Mouse (Mus musculus): Measurements from ENCODE around the gene Efna5. TPM values are rescaled to one million over a fixed set of nuclear protein-coding genes. Genes with fewer than 3 reads are reported as not detected.

Gene Efna5
- polyA plus RNA-seq, 1 experiment from 2014 or later, result 81.4 TPM

DNA sequence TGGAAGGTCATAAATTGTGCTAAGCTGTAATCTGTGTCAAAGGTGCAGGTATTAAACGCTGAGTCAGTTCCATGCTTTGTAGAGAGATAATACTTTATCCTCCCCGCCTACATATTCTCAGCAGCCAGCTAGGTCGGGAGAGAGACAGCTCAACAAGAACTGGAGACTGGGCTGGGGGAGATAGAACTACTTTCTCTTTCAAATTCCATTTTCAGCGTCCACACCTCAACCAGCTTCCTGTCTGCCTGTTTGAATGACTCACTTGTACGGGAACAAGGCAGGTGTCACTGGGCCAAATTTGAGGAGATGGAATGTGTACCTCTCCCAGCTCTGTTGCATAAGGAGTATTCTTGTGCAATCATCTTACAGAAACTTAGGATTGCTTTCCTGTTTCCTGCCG is 193.7 kb downstream of the Efna5 start:
- Histone ChIP-seq H3K27me3 (no peaks in the 10 kb centered on the region), H3K27ac (no peak overlapping the region), H3K4me3 (replicated peaks) (no peak overlapping the region), H3K4me1 (replicated peaks) (peaks cover 40% of the 10 kb centered on the region), H3K36me3 (no peaks in the 10 kb centered on the region), H3K9ac (replicated peaks) (no peak overlapping the region), H3K4me2 (replicated peaks) (no peak overlapping the region), H3K9me3 (no peaks in the 10 kb centered on the region)
- WGBS, result 46% methylated on average over 6 of the region's 6 CpGs
- ATAC-seq, result no peak

DNA sequence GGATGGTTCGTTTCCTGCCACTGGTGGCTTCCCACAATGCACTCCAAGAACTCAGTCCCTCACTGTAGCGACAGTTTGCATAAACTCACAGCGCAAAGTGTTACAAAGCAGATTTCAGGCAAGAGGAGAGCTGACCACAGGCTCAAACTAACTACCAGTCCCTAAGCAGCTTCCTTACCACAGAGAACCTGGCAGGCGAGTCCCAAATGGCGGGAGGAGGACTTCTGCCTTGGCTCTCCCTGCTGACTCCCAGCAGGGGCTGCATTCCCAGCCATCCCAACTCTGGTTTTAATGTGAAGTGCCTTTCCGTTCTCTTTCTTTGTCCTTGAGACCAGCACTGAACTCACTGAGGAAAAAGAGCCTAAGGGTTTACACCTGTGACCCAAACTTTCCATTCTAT is 195.9 kb downstream of the Efna5 start:
- no peak overlapping the region for H3K9ac ChIP-seq (replicated peaks)
- no peaks in the 10 kb centered on the region for H3K27me3 ChIP-seq
- 52% methylated on average over 6 of the region's 6 CpGs for whole genome bisulfite sequencing
- no peak overlapping the region for H3K4me3 ChIP-seq (replicated peaks)
- no peak overlapping the region for H3K4me2 ChIP-seq (replicated peaks)
- H3K27ac ChIP-seq, result no peak overlapping the region
- H3K4me1 ChIP-seq (replicated peaks), result peaks cover 25% of the 10 kb centered on the region
- no peaks in the 10 kb centered on the region for H3K9me3 ChIP-seq
- H3K36me3 ChIP-seq, result no peaks in the 10 kb centered on the region
- no peak for ATAC-seq

DNA sequence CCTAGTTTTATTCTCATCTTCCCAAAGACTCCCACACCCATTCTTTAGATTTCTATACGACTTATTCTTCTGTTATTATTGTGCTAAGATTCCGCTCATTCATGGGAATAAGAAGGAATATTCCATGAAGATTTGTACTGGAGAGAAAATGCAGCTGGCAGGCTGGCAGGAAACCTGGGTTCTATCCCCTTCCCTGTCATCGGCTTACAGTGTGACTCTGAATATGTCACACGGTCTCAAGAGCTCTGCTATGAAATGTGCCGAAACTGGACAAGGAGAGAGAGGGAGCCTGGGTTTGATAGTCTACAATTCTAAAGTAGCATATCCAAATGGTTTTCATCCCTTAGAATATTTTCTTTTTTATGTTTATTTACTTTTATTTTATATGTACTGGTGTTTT is 198.0 kb downstream of the Efna5 start:
- Histone ChIP-seq H3K4me3 (replicated peaks) (no peak overlapping the region), H3K27ac (no peak overlapping the region), H3K27me3 (no peaks in the 10 kb centered on the region), H3K36me3 (no peaks in the 10 kb centered on the region), H3K9me3 (no peaks in the 10 kb centered on the region), H3K4me2 (replicated peaks) (no peak overlapping the region), H3K9ac (replicated peaks) (no peak overlapping the region), H3K4me1 (replicated peaks) (peaks cover 16% of the 10 kb centered on the region; the same call in 1 of the 2 replicates)
- ATAC-seq, result no peak
- 93% methylated on average over 5 of the region's 5 CpGs for WGBS

DNA sequence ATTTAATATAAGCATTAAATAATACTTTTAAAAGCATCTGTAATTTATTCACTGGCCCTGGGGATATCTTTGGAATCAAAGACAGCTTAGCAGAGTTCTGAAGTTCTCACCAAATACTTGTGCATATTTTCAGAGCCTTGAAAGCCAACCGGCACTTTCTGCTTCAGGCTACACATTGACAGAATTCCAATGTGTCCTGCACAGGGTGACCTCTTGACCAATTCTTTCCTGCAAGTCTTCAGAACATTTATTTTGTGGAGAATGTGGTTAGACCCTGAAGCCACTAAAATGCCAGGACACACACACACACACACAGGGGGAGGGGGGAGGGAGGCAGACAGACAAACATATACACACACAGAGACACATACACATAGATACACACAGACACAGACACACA is 199.4 kb downstream of the Efna5 start:
- no peak for ATAC-seq
- Histone ChIP-seq H3K27ac (no peak overlapping the region), H3K9me3 (no peaks in the 10 kb centered on the region), H3K4me1 (replicated peaks) (peaks cover 12% of the 10 kb centered on the region; the same call in 1 of the 2 replicates), H3K4me3 (replicated peaks) (no peak overlapping the region), H3K4me2 (replicated peaks) (no peak overlapping the region), H3K36me3 (no peaks in the 10 kb centered on the region), H3K27me3 (no peaks in the 10 kb centered on the region), H3K9ac (replicated peaks) (no peak overlapping the region)
- 61% methylated on average over 1 of the region's 1 CpGs for WGBS

DNA sequence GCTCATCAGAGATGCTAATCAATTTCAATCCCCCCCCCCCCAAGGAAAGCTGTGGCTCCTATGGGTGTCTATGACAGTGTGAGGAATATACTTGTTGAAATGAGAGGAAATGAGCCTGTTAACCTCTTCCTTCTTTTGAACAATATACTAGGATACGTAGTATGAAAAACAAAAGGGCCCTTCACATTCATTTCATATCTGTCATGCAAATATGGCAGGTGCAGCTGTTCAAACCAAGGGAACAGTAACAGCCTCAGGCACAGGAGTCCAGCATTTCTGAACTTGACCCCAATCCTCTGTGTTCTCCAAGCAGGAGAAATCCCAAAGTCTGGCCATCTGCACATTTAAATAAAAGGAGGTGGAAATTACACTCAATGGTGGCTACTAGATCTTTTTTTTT is 200.4 kb downstream of the Efna5 start:
- H3K4me1 ChIP-seq (replicated peaks), result peaks cover 17% of the 10 kb centered on the region; the same call in 1 of the 2 replicates
- 65% methylated on average over 1 of the region's 1 CpGs for WGBS
- no peak overlapping the region for H3K4me3 ChIP-seq (replicated peaks)
- no peak for ATAC-seq
- H3K4me2 ChIP-seq (replicated peaks), result no peak overlapping the region
- no peaks in the 10 kb centered on the region for H3K9me3 ChIP-seq
- no peak overlapping the region for H3K27ac ChIP-seq
- no peaks in the 10 kb centered on the region for H3K36me3 ChIP-seq
- H3K27me3 ChIP-seq, result no peaks in the 10 kb centered on the region
- no peak overlapping the region for H3K9ac ChIP-seq (replicated peaks)

DNA sequence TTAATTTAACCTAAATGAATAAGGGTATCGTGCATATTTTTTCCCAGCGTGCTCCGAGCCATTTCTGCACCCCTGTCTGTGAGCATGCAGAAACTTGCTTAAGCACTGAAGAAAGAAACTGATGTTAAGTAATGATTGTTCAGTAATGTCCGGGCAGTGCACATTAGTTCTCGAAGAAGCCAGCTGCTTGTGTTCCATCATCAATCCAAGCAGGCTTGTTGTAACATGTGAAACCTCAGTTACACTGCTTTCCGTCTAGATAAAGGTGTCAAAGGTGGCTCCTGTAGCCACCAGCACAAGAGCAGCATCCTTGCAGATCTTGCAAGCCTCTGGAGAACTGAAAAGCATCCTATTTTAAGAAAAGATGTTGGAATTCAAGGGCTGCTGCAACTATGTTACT is 204.3 kb downstream of the Efna5 start:
- Histone ChIP-seq H3K4me3 (replicated peaks) (no peak overlapping the region), H3K9ac (replicated peaks) (no peak overlapping the region), H3K4me1 (replicated peaks) (peaks cover 19% of the 10 kb centered on the region; the same call in 1 of the 2 replicates), H3K27me3 (no peaks in the 10 kb centered on the region), H3K27ac (no peak overlapping the region), H3K9me3 (no peaks in the 10 kb centered on the region), H3K4me2 (replicated peaks) (no peak overlapping the region), H3K36me3 (no peaks in the 10 kb centered on the region)
- ATAC-seq, result no peak
- 78% methylated on average over 6 of the region's 6 CpGs for WGBS

DNA sequence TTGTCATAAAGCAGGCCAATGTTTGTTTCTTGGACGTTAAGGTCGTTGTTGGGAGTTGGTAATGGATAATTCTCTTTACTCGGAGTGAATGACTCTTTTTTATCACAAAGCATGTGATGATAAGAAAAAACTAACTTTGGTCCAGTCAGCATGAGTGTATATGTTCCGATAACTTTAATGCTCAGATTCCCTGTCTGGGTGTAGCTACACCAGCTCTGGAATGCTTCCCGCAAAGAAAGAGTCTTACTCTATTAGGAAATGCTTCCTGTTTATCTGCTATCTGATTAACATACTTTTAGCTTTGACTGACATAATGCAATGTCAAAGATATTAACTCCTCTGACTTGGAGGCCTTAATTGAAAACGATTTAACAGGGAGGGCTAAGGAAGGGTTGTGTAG is 204.7 kb downstream of the Efna5 start:
- H3K36me3 ChIP-seq, result no peaks in the 10 kb centered on the region

DNA sequence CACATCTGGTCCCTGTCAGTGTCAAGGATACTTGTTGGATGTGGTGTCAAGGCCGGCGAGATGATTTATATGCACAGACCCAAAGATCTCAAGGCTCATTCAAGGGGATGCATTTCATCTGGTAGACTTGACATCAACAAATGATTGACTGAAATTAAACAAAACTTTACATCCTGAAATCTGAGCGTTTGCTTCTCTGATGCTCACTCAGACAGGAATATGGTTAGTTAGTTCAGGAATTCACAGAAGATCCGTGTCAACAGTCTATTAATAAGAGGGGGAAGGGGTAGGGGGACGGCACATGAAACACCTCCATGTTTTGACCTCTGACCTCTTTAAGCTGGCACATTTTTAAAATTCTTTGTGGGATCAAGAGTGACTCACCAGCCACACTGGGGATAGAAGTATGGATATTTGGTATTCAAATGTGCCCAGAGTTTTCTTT is 205.3 kb downstream of the Efna5 start:
- ATAC-seq, result no peak
- H3K4me3 ChIP-seq (replicated peaks), result no peak overlapping the region
- no peaks in the 10 kb centered on the region for H3K36me3 ChIP-seq
- no peaks in the 10 kb centered on the region for H3K9me3 ChIP-seq
- no peak overlapping the region for H3K9ac ChIP-seq (replicated peaks)
- H3K4me1 ChIP-seq (replicated peaks), result peaks cover 22% of the 10 kb centered on the region
- no peaks in the 10 kb centered on the region for H3K27me3 ChIP-seq
- no peak overlapping the region for H3K27ac ChIP-seq
- H3K4me2 ChIP-seq (replicated peaks), result no peak overlapping the region
- 32% methylated on average over 5 of the region's 5 CpGs for WGBS

More for the DNA sequence above, 204.7 kb downstream of the Efna5 start:
- H3K27ac ChIP-seq, result no peak overlapping the region
- no peak overlapping the region for H3K4me2 ChIP-seq (replicated peaks)
- H3K27me3 ChIP-seq, result no peaks in the 10 kb centered on the region
- WGBS, result 52% methylated on average over 6 of the region's 6 CpGs
- peaks cover 23% of the 10 kb centered on the region for H3K4me1 ChIP-seq (replicated peaks)
- no peak overlapping the region for H3K4me3 ChIP-seq (replicated peaks)
- ATAC-seq, result no peak
- H3K9ac ChIP-seq (replicated peaks), result no peak overlapping the region
- no peaks in the 10 kb centered on the region for H3K9me3 ChIP-seq

DNA sequence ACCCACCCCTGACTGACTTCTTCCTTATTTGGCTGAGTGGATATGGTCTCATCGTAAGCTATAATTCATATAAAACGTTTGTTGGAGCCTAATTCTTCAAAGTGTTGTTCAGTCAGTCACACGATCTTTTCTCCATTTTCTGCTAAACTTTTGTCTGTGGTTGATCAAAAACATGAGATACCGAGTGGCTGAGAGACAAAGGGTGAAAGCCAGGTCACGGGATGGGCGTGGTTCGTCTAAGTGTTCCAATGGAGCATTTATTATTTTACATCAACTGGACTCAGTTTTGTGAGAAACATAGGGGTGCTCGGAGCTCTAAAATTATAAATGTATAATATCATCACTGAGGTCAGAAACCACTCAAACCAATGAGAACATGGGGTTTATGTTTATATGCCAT is 209.0 kb downstream of the Efna5 start:
- Histone ChIP-seq H3K4me3 (replicated peaks) (no peak overlapping the region), H3K27me3 (no peaks in the 10 kb centered on the region), H3K4me1 (replicated peaks) (peaks cover 16% of the 10 kb centered on the region; the same call in 1 of the 2 replicates), H3K9ac (replicated peaks) (no peak overlapping the region), H3K27ac (no peak overlapping the region), H3K4me2 (replicated peaks) (no peak overlapping the region), H3K9me3 (no peaks in the 10 kb centered on the region), H3K36me3 (peaks cover 4% of the 10 kb centered on the region; the same call in 1 of the 2 replicates)
- WGBS, result 85% methylated on average over 8 of the region's 8 CpGs
- ATAC-seq, result no peak

DNA sequence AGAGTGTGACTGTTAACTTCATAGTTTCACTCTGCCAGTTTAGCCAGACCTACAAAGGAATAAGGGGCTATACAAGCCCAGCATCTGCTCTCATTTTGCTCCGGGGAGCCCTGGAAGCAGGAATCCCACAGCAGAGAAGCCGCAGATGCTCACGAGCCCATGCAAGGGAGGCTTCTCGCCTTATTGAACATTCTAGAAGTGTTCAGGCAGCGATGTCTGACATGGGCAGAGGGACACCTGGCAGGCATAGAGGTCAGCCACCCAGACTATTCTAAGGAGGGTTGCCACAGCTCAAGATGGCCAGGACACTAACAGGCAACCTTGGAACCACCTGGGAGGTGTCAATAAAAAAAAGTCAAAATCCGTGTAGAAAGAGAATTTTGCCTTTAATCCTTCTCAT is 214.4 kb downstream of the Efna5 start:
- no peaks in the 10 kb centered on the region for H3K27me3 ChIP-seq
- 73% methylated on average over 6 of the region's 6 CpGs for WGBS
- H3K4me2 ChIP-seq (replicated peaks), result no peak overlapping the region
- H3K4me3 ChIP-seq (replicated peaks), result no peak overlapping the region
- no peaks in the 10 kb centered on the region for H3K9me3 ChIP-seq
- H3K27ac ChIP-seq, result no peak overlapping the region
- no peak for ATAC-seq
- no peak overlapping the region for H3K9ac ChIP-seq (replicated peaks)
- peaks cover 26% of the 10 kb centered on the region for H3K4me1 ChIP-seq (replicated peaks)
- peaks cover 4% of the 10 kb centered on the region; the same call in 1 of the 2 replicates for H3K36me3 ChIP-seq

DNA sequence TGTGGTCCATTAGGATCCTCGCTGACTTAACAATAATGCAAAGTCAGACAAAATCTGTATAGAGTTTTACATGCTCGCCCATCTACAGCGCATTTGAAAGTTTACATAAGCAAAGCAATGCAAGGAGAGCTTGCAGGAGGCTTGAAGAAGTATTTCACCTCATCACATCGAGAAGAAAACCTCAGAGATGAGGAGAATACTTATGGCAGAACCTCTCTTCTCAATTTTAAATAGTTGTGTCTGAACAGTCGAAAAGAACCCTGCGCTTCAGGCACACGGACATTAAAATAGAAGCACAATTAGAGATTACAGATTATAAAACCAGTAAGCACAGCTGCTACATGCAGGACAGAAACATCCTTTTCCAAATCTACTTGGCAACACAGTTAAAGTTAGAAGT is 215.3 kb downstream of the Efna5 start:
- Histone ChIP-seq H3K4me3 (replicated peaks) (no peak overlapping the region), H3K4me1 (replicated peaks) (peaks cover 24% of the 10 kb centered on the region), H3K9me3 (no peaks in the 10 kb centered on the region), H3K36me3 (peaks cover 4% of the 10 kb centered on the region; the same call in 1 of the 2 replicates), H3K27ac (no peak overlapping the region), H3K27me3 (no peaks in the 10 kb centered on the region), H3K9ac (replicated peaks) (no peak overlapping the region), H3K4me2 (replicated peaks) (no peak overlapping the region)
- no peak for ATAC-seq
- 78% methylated on average over 7 of the region's 7 CpGs for WGBS

DNA sequence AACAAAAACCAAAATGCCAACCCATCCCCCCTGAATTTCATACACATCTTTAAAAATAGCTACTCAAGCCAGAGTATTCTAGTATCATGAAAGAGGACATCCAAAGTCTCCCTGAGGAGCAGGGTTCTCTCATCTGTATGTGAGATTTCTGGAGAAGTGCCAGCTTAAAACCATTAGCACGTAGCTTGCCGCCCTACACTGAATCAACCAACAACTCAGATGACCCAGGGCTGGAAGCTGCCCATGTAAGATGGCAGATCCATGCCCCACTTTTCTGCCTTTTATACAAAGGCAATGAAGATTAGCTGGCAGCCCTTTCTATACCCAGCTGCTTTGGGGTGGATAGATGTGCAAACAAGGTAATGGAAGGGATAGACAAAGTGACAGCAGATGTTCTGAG is 216.4 kb downstream of the Efna5 start:
- H3K9me3 ChIP-seq, result no peaks in the 10 kb centered on the region
- no peak overlapping the region for H3K4me3 ChIP-seq (replicated peaks)
- 65% methylated on average over 2 of the region's 2 CpGs for WGBS
- no peaks in the 10 kb centered on the region for H3K27me3 ChIP-seq
- ATAC-seq, result no peak; the same call in 1 of the 2 replicates
- H3K4me2 ChIP-seq (replicated peaks), result no peak overlapping the region
- no peak overlapping the region for H3K9ac ChIP-seq (replicated peaks)
- no peak overlapping the region for H3K27ac ChIP-seq
- peaks cover 34% of the 10 kb centered on the region for H3K4me1 ChIP-seq (replicated peaks)
- peaks cover 4% of the 10 kb centered on the region; the same call in 1 of the 2 replicates for H3K36me3 ChIP-seq

DNA sequence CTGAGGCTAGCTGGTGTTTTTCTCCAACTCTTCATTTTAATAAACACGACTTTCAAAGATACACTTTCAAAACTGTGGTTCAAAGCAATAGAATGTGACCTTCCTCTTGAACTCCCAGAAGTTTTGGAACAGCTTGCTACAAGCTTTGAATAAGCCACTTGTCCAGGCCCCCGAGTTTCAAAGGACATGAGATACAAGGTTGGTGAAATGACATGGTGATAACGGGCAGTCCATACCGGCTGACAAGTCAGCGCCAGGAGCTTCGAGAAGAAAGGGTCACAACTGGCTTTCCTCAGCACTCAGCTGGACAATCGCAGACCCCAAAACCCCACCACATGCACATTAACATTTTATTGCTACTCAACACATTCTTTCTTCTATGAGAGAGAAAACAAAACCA is 219.3 kb downstream of the Efna5 start:
- H3K27me3 ChIP-seq, result no peaks in the 10 kb centered on the region
- no peaks in the 10 kb centered on the region for H3K36me3 ChIP-seq
- H3K4me2 ChIP-seq (replicated peaks), result no peak overlapping the region
- ATAC-seq, result no peak
- H3K4me3 ChIP-seq (replicated peaks), result no peak overlapping the region
- H3K4me1 ChIP-seq (replicated peaks), result peaks cover 58% of the 10 kb centered on the region
- H3K9ac ChIP-seq (replicated peaks), result no peak overlapping the region
- WGBS, result 67% methylated on average over 7 of the region's 7 CpGs
- H3K27ac ChIP-seq, result no peak overlapping the region
- no peaks in the 10 kb centered on the region for H3K9me3 ChIP-seq

Measured in midbrain, embryonic 13.5 days (tissue).